Mouse (Mus musculus) hindbrain, embryonic 10.5 days (tissue): Measurements from ENCODE around the gene Golim4. TPM values are rescaled to one million over a fixed set of nuclear protein-coding genes. Genes with fewer than 3 reads are reported as not detected.
"Not testable (repeated sequence)": the region's sequence is repeated elsewhere in the genome, so short reads cannot be mapped to it uniquely, and the experiment has no call there.

Source experiments
- DNase-seq: peaks from one replicate; pipeline ENCODE4 v3.0.0-alpha.2; 2017; ENCODE audit warnings: low spot score
- H3K27ac ChIP-seq: fragments of 300-500 bp; sonication (generic); 2 replicates; pipeline ENCODE4 v1.5.1; 2016; ENCODE audit warnings: mild to moderate bottlenecking, moderate library complexity
- H3K27me3 ChIP-seq: fragments of 300-500 bp; sonication (generic); 2 replicates; pipeline ENCODE4 v1.6.1; 2016; ENCODE audit warnings: mild to moderate bottlenecking; ENCODE audit not compliant: poor library complexity, insufficient read depth, severe bottlenecking
- H3K36me3 ChIP-seq: fragments of 300-500 bp; sonication (generic); 2 replicates; pipeline ENCODE4 v1.6.1; 2016; ENCODE audit warnings: mild to moderate bottlenecking, moderate library complexity
- H3K4me1 ChIP-seq: fragments of 300-500 bp; sonication (generic); replicated peaks from 2 replicates; pipeline ENCODE4 v1.6.1; 2016; ENCODE audit warnings: mild to moderate bottlenecking
- H3K4me3 ChIP-seq: fragments of 300-500 bp; sonication (generic); 2 replicates; pipeline ENCODE4 v1.5.1; 2016; ENCODE audit warnings: mild to moderate bottlenecking, moderate library complexity
- H3K9me3 ChIP-seq: fragments of 300-500 bp; sonication (generic); 2 replicates; pipeline ENCODE4 v1.6.1; 2016; ENCODE audit warnings: mild to moderate bottlenecking, moderate library complexity
- WGBS: fragments of 180-500 bp; shearing (Covaris S2); methylation state at CpG from one replicate; pipeline ENCODE4 v1.1.7; 2016; 5-methylcytosine and 5-hydroxymethylcytosine counted together
- polyA plus RNA-seq: library from polyadenylated mRNA; unstranded; fragments of >200 nt; fragmentation: Nextera tagmentation; extraction: Ambion mirVana; gene quantifications from 2 replicates; pipeline ENCODE4 v1.2.1, GENCODE M21; 2016

Gene Golim4
- polyA plus RNA-seq = 45.0 and 56.2 TPM in 2 replicates

DNA sequence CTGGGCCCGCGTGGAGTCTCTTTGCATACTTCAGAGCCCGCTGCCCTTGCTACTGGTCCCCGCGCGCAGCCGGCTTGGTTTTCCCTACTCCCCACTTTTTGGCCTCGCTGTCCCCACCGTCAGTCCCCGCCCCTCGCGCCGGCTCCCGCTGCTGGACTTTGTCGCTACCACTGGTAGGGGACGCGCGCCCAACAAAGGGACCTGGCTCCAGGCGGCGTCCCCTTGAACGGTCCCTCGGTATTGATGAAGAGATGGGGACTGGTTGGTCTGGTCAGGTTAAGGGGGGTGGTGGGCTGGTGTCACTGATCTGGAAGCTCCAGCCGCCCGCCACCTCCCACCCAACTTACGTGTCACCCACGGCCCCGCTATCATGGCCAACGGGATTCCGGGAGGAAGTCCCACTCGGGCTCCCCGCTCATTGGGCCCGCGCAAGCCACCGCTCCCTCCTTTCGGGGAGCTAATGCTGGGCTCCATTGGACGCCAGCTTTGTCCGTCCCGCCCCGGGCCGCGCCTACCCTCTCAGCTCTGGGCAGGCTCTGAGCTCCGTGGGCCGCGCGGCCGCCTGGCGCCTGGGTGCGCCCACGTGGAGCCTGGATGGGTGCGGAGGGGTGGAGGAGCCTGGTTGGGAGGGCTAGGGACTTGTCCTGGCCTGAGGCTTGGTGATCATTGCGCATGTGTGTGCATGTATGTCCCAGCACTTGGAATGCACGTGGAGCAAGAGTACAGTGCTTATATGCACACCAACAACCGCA is at the start of gene Golim4:
TSS of gene Golim4 (minus strand) at position 399 of the 752 bp plus-strand sequence.
- peak within 1 kb of the TSS; percentile 67 for H3K4me3 ChIP-seq
- DNase-seq = peak; percentile 93
- H3K27ac ChIP-seq = peak within 1 kb of the TSS; percentile 92
- no peaks in the 10 kb centered on the region; the same call in 1 of the 2 replicates for H3K36me3 ChIP-seq
- peaks cover 37% of the 10 kb centered on the region for H3K4me1 ChIP-seq
- H3K27me3 ChIP-seq = no peaks in the 10 kb centered on the region
- no peaks in the 10 kb centered on the region for H3K9me3 ChIP-seq
- under 1% methylated on average over 53 of the region's 53 CpGs for WGBS

DNA sequence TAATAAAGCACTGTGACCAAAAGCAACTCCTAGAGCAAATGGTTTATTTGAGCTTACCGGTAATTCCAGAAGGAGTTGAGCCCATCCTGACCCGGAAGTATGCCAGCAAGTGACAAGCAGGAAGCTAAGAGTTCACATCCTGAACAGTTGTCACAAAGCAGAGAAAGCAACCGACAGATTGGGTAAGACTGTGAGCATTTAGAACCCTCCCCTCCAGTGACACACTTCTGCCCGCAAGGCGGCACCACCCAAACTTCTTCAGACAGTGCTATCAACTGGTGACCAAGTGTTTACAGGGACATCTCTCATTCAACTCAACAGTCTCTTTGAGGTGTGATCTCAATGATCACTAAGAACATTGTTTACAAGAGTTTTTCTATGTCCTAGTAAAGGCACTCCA is 48.9 kb upstream of the Golim4 start:
- Histone ChIP-seq H3K36me3 (no peaks in the 10 kb centered on the region), H3K4me3 (no peak overlapping the region), H3K9me3 (no peaks in the 10 kb centered on the region), H3K4me1 (no peaks in the 10 kb centered on the region), H3K27ac (no peak overlapping the region), H3K27me3 (no peaks in the 10 kb centered on the region)
- WGBS = 85% methylated on average over 5 of the region's 5 CpGs
- no peak for DNase-seq

DNA sequence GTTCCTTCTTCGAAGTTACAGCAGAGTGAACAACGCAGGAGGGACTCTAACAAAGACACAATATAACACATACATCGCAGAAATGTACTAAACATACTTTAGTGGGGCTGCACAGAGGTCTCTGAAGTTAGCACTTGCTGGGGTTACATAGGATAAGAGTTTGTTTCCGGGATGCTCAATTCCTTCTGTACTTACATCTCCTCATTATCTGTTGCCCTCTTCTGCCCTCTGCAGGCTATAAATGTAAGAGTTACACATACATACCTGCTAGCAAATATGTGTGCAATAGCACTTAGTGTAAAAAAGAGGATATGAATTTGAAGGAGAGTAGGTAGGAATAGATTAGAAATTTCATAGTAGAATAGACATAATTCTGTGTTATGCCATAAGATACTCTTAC is 44.4 kb upstream of the Golim4 start:
- no peaks in the 10 kb centered on the region for H3K27me3 ChIP-seq
- H3K4me3 ChIP-seq = no peak overlapping the region
- no peak for DNase-seq
- H3K4me1 ChIP-seq = no peaks in the 10 kb centered on the region
- H3K36me3 ChIP-seq = no peaks in the 10 kb centered on the region
- H3K9me3 ChIP-seq = no peaks in the 10 kb centered on the region
- WGBS = 50% methylated on average over 4 of the region's 4 CpGs
- no peak overlapping the region for H3K27ac ChIP-seq

DNA sequence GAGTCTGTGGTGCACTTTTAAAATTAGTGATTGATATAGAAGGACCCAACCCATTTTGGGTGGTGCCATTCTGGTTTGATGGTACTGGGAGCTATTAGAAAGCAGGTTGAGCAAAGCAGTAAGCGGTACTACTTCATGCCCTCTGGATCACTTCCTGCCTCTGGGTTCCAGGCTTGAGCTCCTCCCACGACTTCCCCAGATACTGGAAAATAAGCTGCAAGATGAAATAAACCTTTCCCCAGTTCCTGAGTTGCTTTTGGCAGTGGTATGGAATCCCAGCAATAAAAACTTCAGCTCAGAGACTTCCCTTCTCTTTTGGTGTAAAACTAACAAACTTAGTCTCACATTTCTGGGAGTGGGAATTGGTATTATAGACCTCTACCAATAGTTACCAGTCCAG is 43.7 kb upstream of the Golim4 start:
- WGBS = 62% methylated on average over 2 of the region's 2 CpGs
- DNase-seq = no peak

DNA sequence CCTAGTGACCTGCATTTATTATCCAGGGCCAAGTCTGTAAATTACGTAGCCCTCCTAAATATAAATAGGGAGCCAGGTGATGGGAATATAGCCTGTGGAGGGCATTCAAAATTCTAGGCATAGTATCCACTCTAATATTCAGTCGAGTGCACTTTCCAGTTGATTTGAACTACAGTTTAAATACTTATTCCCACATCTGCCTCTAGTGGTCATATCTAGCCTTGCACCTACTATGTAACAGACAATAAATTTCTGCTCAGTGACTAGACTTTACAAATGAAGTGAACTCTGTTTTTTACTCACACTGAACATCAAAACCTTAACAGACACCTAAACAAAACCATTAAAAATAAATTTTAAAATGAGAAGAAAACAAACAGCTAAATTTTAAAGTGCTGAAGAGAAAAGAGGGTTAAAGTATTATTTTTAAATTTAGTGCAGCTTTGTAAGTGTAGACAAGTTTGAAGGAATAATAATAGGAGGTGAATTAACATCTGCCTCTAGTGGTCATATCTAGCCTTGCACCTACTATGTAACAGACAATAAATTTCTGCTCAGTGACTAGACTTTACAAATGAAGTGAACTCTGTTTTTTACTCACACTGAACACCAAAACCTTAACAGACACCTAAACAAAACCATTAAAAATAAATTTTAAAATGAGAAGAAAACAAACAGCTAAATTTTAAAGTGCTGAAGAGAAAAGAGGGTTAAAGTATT is 24.4 kb upstream of the Golim4 start:
- not testable (repeated sequence) for DNase-seq, H3K4me3 ChIP-seq, H3K9me3 ChIP-seq, H3K27me3 ChIP-seq, H3K4me1 ChIP-seq, H3K27ac ChIP-seq, H3K36me3 ChIP-seq
- WGBS = 86% methylated on average over 2 of the region's 2 CpGs

More for the DNA sequence above, 43.7 kb upstream of the Golim4 start:
- Histone ChIP-seq H3K9me3 (no peaks in the 10 kb centered on the region), H3K36me3 (no peaks in the 10 kb centered on the region), H3K4me1 (no peaks in the 10 kb centered on the region), H3K27me3 (no peaks in the 10 kb centered on the region), H3K4me3 (no peak overlapping the region), H3K27ac (no peak overlapping the region)

DNA sequence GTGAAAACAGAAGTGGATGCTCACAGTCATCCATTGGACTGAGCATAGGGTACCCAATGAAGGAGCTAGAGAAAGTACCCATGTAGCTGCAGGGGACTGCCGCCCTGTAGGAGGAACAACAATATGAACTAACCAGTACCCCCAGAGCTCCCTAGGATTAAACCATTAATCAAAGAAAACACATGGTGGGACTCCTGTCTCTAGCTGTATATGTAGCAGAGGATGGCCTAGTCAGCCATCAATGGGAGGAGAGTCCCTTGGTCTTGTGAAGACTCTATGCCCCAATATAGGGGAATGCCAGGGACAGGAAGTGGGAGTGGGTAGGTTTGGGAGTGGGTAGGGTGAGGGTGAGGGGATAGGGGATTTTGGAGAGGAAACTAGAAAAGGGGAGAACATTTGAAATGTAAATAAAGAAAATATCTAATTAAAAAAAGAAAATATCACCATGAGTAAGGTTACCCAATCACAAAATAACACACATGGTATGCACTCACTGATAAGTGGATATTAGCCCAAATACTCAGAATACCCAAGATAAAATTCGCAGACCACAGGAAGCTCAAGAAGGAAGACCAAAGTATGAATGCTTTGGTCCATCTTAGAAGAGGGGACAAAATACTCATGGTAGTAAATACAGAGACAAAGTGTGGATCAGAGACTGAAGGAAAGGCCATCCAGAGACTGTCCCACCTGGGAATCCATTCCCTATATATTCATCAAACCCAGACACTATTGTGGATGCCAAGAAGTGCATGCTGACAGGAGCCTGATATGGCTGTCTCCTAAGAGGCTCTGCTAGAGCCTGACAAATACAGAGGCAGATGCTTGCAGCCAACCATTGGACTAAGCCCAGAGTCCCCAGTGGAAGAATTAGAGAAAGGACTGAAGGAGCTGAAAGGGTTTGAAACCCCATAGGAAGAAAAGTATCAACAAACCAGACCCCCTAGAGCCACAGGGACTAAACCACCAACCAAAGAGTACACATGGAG is 6.3 kb upstream of the Golim4 start:
- H3K4me3 ChIP-seq, H3K36me3 ChIP-seq, DNase-seq, H3K27ac ChIP-seq, H3K27me3 ChIP-seq, H3K4me1 ChIP-seq, H3K9me3 ChIP-seq: not testable (repeated sequence)
- 85% methylated on average over 2 of the region's 2 CpGs for WGBS

DNA sequence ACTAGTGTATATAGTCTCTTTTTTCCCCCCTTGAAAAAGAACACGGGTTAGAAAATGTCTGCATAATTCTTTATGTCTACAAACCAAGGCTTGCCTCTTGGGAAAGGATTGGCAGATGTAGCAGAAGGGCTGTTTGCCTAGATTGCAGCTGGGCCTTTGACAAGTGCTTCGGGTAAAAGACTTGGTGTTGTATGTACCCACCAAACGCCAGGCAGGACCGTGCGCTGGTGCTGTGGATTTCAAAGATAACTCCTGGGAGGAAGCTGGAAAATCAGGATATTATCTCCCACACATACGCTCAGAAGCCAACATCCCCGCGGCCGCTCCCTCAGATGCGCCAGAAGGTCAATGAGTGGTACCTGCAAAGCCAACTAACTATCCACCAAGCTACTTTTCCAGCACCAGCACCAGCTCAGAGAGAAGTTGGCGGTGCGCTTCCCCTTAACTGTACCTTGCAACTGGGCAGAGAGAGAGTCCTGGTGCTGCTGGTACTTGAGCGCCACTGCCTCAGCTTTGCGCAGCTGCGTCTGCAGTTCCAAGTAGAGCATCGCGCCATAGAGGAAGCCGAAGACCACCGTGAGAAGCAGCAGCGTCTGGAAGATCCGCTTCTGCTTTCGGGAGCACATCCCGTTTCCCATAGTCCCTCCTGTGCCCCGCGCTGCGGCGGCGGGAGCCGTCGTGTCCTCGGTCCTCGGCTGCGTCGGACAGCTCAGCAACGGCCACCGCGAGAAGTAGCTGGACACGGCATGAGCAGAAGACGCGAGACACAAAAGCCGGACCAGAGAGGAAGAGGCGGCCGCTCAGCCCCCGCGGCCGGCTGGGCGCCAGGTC is 873 bp downstream of the Golim4 start:
- WGBS = 4% methylated on average over 47 of the region's 47 CpGs
- Histone ChIP-seq H3K9me3 (no peaks in the 10 kb centered on the region), H3K27me3 (no peaks in the 10 kb centered on the region), H3K4me1 (peaks cover 37% of the 10 kb centered on the region), H3K36me3 (no peaks in the 10 kb centered on the region; the same call in 1 of the 2 replicates), H3K27ac (peak overlapping the region; percentile 92), H3K4me3 (peak overlapping the region; percentile 67)
- DNase-seq = peak; percentile 73

DNA sequence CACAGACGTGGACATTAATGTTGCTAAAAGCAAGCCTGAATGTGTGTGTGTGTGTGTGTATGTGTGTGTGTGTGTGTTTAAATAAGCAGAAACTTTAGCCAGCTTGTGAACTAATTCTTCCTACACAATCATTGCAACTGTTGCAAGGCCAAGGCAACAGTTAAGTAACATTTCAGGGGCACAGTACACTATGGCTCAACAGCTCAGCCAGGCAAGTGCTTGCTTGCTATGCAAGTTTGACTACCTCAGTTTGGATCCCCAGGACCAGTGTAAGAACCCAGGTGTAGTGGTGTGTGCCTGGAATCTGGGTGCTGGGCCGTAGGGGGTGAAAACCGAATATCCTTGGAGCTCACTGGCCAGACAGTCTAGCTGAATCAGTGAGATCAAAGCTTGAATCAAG is 2.6 kb downstream of the Golim4 start:
- Histone ChIP-seq H3K4me3 (peak overlapping the region; percentile 67), H3K4me1 (peaks cover 37% of the 10 kb centered on the region), H3K27ac (no peak overlapping the region), H3K36me3 (no peaks in the 10 kb centered on the region; the same call in 1 of the 2 replicates), H3K27me3 (no peaks in the 10 kb centered on the region), H3K9me3 (no peaks in the 10 kb centered on the region)
- no peak for DNase-seq
- WGBS = 64% methylated on average over 3 of the region's 3 CpGs

DNA sequence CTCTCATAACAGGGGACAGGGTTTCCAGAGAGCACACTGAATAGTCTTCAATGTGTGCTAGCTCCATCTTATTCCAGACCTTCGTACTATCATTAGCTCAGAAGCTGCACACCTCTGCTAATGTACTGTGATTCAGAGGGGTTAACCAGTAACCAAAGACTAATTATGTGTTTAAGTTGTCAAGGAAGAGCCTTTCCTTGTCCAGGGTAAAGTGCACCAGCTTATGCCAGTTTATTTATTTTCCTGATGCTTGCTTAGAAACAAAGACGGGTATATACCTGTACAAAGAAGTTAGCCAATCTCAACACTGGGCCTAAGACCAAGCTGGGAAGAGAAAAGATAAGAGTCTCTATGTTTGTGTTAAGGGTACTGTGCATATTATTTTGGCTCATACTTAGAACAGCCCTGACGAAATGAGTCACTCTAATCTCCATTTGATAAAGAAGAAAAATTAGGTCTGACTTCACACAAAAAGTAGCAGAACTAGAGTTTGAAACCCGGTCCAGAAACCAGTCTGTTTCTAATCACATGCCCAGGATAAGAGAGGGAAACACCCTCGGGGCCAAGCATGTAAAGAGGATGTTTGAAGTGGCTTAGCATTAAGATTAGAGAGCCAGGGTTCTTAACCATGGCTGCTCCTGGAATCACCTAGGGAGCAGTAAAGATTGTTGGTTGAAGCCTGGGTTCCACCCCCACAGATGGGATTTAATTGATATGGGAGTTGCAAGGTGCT is 4.3 kb downstream of the Golim4 start:
- no peak overlapping the region for H3K27ac ChIP-seq

DNA sequence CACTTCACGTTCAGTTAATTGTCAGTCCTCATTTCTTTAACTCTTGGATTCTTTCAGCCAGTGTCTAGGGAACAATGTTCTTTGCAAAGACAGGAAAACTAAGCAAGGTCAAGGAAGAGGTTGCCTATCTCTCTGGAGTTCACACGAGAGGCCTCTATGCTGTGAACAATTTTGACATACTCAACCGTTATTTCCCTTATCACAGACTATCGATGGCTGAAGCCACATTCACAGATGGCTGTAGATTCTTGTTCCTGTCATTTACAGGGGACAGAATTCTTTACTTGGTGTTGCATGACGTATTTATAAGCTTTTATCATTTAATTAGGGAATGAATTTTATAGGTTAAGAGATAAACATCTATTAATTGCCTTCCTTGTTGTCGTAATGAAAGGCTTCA is 5.9 kb downstream of the Golim4 start:
- peaks cover 25% of the 10 kb centered on the region for H3K36me3 ChIP-seq
- H3K9me3 ChIP-seq = no peaks in the 10 kb centered on the region
- H3K4me1 ChIP-seq = peaks cover 31% of the 10 kb centered on the region
- 85% methylated on average over 6 of the region's 6 CpGs for WGBS
- no peak overlapping the region for H3K27ac ChIP-seq
- no peak for DNase-seq
- no peak overlapping the region for H3K4me3 ChIP-seq
- no peaks in the 10 kb centered on the region for H3K27me3 ChIP-seq

More for the DNA sequence above, 4.3 kb downstream of the Golim4 start:
- DNase-seq = no peak
- Histone ChIP-seq H3K9me3 (no peaks in the 10 kb centered on the region), H3K4me3 (no peak overlapping the region), H3K36me3 (peaks cover 9% of the 10 kb centered on the region), H3K4me1 (peaks cover 37% of the 10 kb centered on the region), H3K27me3 (no peaks in the 10 kb centered on the region)
- 85% methylated on average over 5 of the region's 5 CpGs for WGBS

DNA sequence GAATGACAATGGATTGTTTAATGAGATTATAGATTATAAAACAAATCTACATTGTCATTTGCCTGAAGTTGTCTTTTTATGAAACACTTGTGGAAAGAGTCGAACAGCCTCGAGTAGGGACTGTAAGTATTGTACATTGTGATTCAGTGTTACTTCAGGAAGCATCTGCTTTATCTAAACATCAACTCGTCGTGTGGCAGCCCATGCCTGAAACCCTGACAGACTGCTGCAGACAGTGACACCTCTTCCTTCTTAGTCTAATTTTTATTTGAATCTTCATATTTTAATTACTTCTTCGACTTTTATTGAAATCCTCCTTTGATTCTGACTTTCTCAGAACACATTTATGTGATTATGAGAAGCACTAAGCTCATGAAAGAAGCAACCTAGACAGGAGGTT is 7.4 kb downstream of the Golim4 start:
- WGBS = 84% methylated on average over 5 of the region's 5 CpGs
- DNase-seq = no peak
- Histone ChIP-seq H3K27me3 (no peaks in the 10 kb centered on the region), H3K27ac (no peak overlapping the region), H3K4me1 (peaks cover 17% of the 10 kb centered on the region), H3K4me3 (no peak overlapping the region), H3K36me3 (peaks cover 35% of the 10 kb centered on the region), H3K9me3 (no peaks in the 10 kb centered on the region)
